Mouse (Mus musculus) E14TG2a.4 (cell line): ENCODE measurements around the gene Slc9a3r1.

Source experiments
- H3K27me3 ChIP-seq: 2 replicates; pipeline ENCODE4 v1.6.1; 2014; ENCODE audit warnings: low read length, control low read depth; ENCODE audit not compliant: insufficient read depth
- H3K36me3 ChIP-seq: 2 replicates; pipeline ENCODE4 v1.6.1; 2014; ENCODE audit warnings: low read length, control low read depth; ENCODE audit not compliant: insufficient read depth
- H3K4me1 ChIP-seq: replicated peaks from 2 replicates; pipeline ENCODE4 v1.6.1; 2014; ENCODE audit warnings: low read depth, low read length, control low read depth
- H3K4me3 ChIP-seq: replicated peaks from 2 replicates; pipeline ENCODE4 v1.5.1; 2014; ENCODE audit warnings: mild to moderate bottlenecking, low read length
- H3K9me3 ChIP-seq: 2 replicates; pipeline ENCODE4 v1.6.1; 2014; ENCODE audit warnings: low read length, control low read depth
- CTCF ChIP-seq: conservative IDR thresholded peaks from 2 replicates; pipeline ENCODE4 v1.5.1; 2014; ENCODE audit warnings: low read length
- NANOG ChIP-seq: IDR thresholded peaks from 2 replicates; pipeline ENCODE4 v1.6.1; 2014; ENCODE audit warnings: borderline replicate concordance, low read length, mixed read lengths
- POU5F1 ChIP-seq: IDR thresholded peaks from 2 replicates; pipeline ENCODE4 v1.6.1; 2014; ENCODE audit warnings: low read length, borderline replicate concordance

Gene Slc9a3r1

GRCm38 (mm10) chr11:115179881-115180280 lies 16.7 kb downstream of the Slc9a3r1 start:
- Histone ChIP-seq H3K4me3 (no peak overlapping the region), H3K27me3 (no peaks in the 10 kb centered on the region), H3K36me3 (peaks cover 76% of the 10 kb centered on the region), H3K9me3 (no peaks in the 10 kb centered on the region), H3K4me1 (peaks cover 56% of the 10 kb centered on the region)
- TF ChIP-seq NANOG (no peak), POU5F1 (no peak), CTCF (no peak)

- no peak overlapping the region for H3K4me3 ChIP-seq
- no peaks in the 10 kb centered on the region for H3K27me3 ChIP-seq
- H3K36me3 ChIP-seq = peaks cover 63% of the 10 kb centered on the region
- no peaks in the 10 kb centered on the region for H3K9me3 ChIP-seq
- TF ChIP-seq CTCF (peak; percentile 83), NANOG (no peak)
- H3K4me1 ChIP-seq = peaks cover 47% of the 10 kb centered on the region
Measured at GRCm38 (mm10) chr11:115181913-115182638, 18.9 kb downstream of the Slc9a3r1 start.

GRCm38 (mm10) chr11:115184973-115185372 lies 21.8 kb downstream of the Slc9a3r1 start:
- peaks cover 46% of the 10 kb centered on the region for H3K4me1 ChIP-seq
- no peak overlapping the region for H3K4me3 ChIP-seq
- peaks cover 45% of the 10 kb centered on the region for H3K36me3 ChIP-seq
- no peak for TF ChIP-seq CTCF
- no peak for TF ChIP-seq NANOG
- no peak for TF ChIP-seq POU5F1
- H3K9me3 ChIP-seq = no peaks in the 10 kb centered on the region
- H3K27me3 ChIP-seq = no peaks in the 10 kb centered on the region

GRCm38 (mm10) chr11:115187224-115187639 lies 24.1 kb downstream of the Slc9a3r1 start, which contains the start of gene Tmem104:
TSS of gene Tmem104 (plus strand) at chr11:115187487.
- H3K4me3 ChIP-seq = peak within 1 kb of the TSS; percentile 85
- TF ChIP-seq CTCF (no peak), POU5F1 (no peak), NANOG (no peak)
- peaks cover 24% of the 10 kb centered on the region for H3K36me3 ChIP-seq
- H3K4me1 ChIP-seq = peaks cover 38% of the 10 kb centered on the region
- no peaks in the 10 kb centered on the region for H3K9me3 ChIP-seq
- H3K27me3 ChIP-seq = no peaks in the 10 kb centered on the region

GRCm38 (mm10) chr11:115187693-115188092 lies 24.6 kb downstream of the Slc9a3r1 start, which contains the start of gene Nat9:
TSS of gene Nat9 (minus strand) at chr11:115187859.
- no peaks in the 10 kb centered on the region for H3K9me3 ChIP-seq
- H3K4me3 ChIP-seq = peak within 1 kb of the TSS; percentile 85
- peaks cover 37% of the 10 kb centered on the region for H3K4me1 ChIP-seq
- TF ChIP-seq NANOG = no peak
- TF ChIP-seq POU5F1 = no peak
- no peak for TF ChIP-seq CTCF
- peaks cover 22% of the 10 kb centered on the region for H3K36me3 ChIP-seq
- no peaks in the 10 kb centered on the region for H3K27me3 ChIP-seq

GRCm38 (mm10) chr11:115188539-115189231 lies 25.5 kb downstream of the Slc9a3r1 start:
- H3K36me3 ChIP-seq = peaks cover 13% of the 10 kb centered on the region
- TF ChIP-seq CTCF = no peak
- no peak for TF ChIP-seq POU5F1
- TF ChIP-seq NANOG = no peak

GRCm38 (mm10) chr11:115189304-115189703 lies 26.2 kb downstream of the Slc9a3r1 start:
- Histone ChIP-seq H3K36me3 (peaks cover 11% of the 10 kb centered on the region), H3K9me3 (no peaks in the 10 kb centered on the region)

More at GRCm38 (mm10) chr11:115188539-115189231, 25.5 kb downstream of the Slc9a3r1 start:
- no peak overlapping the region for H3K4me3 ChIP-seq
- H3K4me1 ChIP-seq = peaks cover 35% of the 10 kb centered on the region
- no peaks in the 10 kb centered on the region for H3K27me3 ChIP-seq
- H3K9me3 ChIP-seq = no peaks in the 10 kb centered on the region

GRCm38 (mm10) chr11:115192180-115192579 lies 29.0 kb downstream of the Slc9a3r1 start:
- no peaks in the 10 kb centered on the region for H3K9me3 ChIP-seq
- peaks cover 20% of the 10 kb centered on the region for H3K4me1 ChIP-seq
- no peak for TF ChIP-seq NANOG
- TF ChIP-seq CTCF = no peak
- no peak for TF ChIP-seq POU5F1
- H3K27me3 ChIP-seq = no peaks in the 10 kb centered on the region
- H3K4me3 ChIP-seq = no peak overlapping the region
- peaks cover 11% of the 10 kb centered on the region for H3K36me3 ChIP-seq

More at GRCm38 (mm10) chr11:115189304-115189703, 26.2 kb downstream of the Slc9a3r1 start:
- Histone ChIP-seq H3K27me3 (no peaks in the 10 kb centered on the region), H3K4me3 (no peak overlapping the region), H3K4me1 (peaks cover 35% of the 10 kb centered on the region)
- TF ChIP-seq CTCF (no peak), POU5F1 (no peak), NANOG (no peak)
